Mouse (Mus musculus): ENCODE data around the gene Slc25a41. TPM values are rescaled to one million over a fixed set of nuclear protein-coding genes. Genes with fewer than 3 reads are reported as not detected.

Gene Slc25a41
- polyA plus RNA-seq (2012; rRNA removed): 0.18 TPM in 1 of 2 replicates, not detected in the other

GRCm38 (mm10) chr17:57041554-57041953 is at the start of gene Slc25a41:
Gene Slc25a41, minus strand, starts transcription at chr17:57041654.
- TF ChIP-seq POLR2A (IDR thresholded peaks at IDR 0.05; ENCODE audit: borderline replicate concordance, extremely low read depth, low read depth, low read length): no peak
- TF ChIP-seq CTCF (IDR thresholded peaks at IDR 0.05; ENCODE audit: insufficient read depth, low read length): no peak
- Histone ChIP-seq H3K4me3 (replicated peaks; ENCODE audit: extremely low read depth, low read depth, low read length) (no peak within 1 kb of the TSS), H3K4me1 (ENCODE audit: control insufficient read depth, insufficient read depth, low read length) (no peaks in the 10 kb centered on the region)
- WGBS: 76% methylated on average over 8 of the region's 8 CpGs
- DNase-seq: no peak

GRCm38 (mm10) chr17:57087049-57087832 is 45.8 kb upstream of the Slc25a41 start, which contains the start of gene Tubb4a:
Gene Tubb4a, minus strand, starts transcription at chr17:57087782.
- TF ChIP-seq CTCF (IDR thresholded peaks at IDR 0.05; ENCODE audit: insufficient read depth, low read length) (no peak), POLR2A (IDR thresholded peaks at IDR 0.05; ENCODE audit: borderline replicate concordance, extremely low read depth, low read depth, low read length) (no peak)
- no peak for DNase-seq
- Histone ChIP-seq H3K4me3 (replicated peaks; ENCODE audit: extremely low read depth, low read depth, low read length) (peak within 1 kb of the TSS; percentile 33), H3K4me1 (ENCODE audit: control insufficient read depth, insufficient read depth, low read length) (no peaks in the 10 kb centered on the region; the same call in 1 of the 2 replicates)
- WGBS: 10% methylated on average over 31 of the region's 31 CpGs

- no peak for TF ChIP-seq POLR2A (IDR thresholded peaks at IDR 0.05; ENCODE audit: borderline replicate concordance, extremely low read depth, low read depth, low read length)
- TF ChIP-seq CTCF (IDR thresholded peaks at IDR 0.05; ENCODE audit: insufficient read depth, low read length): no peak
Measured at GRCm38 (mm10) chr17:57085970-57086757, 44.7 kb upstream of the Slc25a41 start.

GRCm38 (mm10) chr17:57082481-57082880 is 41.0 kb upstream of the Slc25a41 start:
- no peak for DNase-seq
- no peaks in the 10 kb centered on the region; the same call in 1 of the 2 replicates for H3K4me1 ChIP-seq (ENCODE audit: control insufficient read depth, insufficient read depth, low read length)
- TF ChIP-seq CTCF (IDR thresholded peaks at IDR 0.05; ENCODE audit: insufficient read depth, low read length) (no peak), POLR2A (IDR thresholded peaks at IDR 0.05; ENCODE audit: borderline replicate concordance, extremely low read depth, low read depth, low read length) (no peak)
- 69% methylated on average over 5 of the region's 5 CpGs for WGBS
- no peak overlapping the region for H3K4me3 ChIP-seq (replicated peaks; ENCODE audit: extremely low read depth, low read depth, low read length)

More at GRCm38 (mm10) chr17:57085970-57086757, 44.7 kb upstream of the Slc25a41 start:
- H3K4me1 ChIP-seq (ENCODE audit: control insufficient read depth, insufficient read depth, low read length): no peaks in the 10 kb centered on the region; the same call in 1 of the 2 replicates
- no peak overlapping the region for H3K4me3 ChIP-seq (replicated peaks; ENCODE audit: extremely low read depth, low read depth, low read length)
- DNase-seq: no peak
- 78% methylated on average over 11 of the region's 11 CpGs for WGBS

GRCm38 (mm10) chr17:57081234-57081842 is 39.9 kb upstream of the Slc25a41 start:
- WGBS: 92% methylated on average over 31 of the region's 31 CpGs
- TF ChIP-seq CTCF (IDR thresholded peaks at IDR 0.05; ENCODE audit: insufficient read depth, low read length) (no peak), POLR2A (IDR thresholded peaks at IDR 0.05; ENCODE audit: borderline replicate concordance, extremely low read depth, low read depth, low read length) (no peak)
- no peaks in the 10 kb centered on the region for H3K4me1 ChIP-seq (ENCODE audit: control insufficient read depth, insufficient read depth, low read length)
- no peak overlapping the region for H3K4me3 ChIP-seq (replicated peaks; ENCODE audit: extremely low read depth, low read depth, low read length)
- no peak for DNase-seq

GRCm38 (mm10) chr17:57079919-57080318 is 38.5 kb upstream of the Slc25a41 start:
- no peaks in the 10 kb centered on the region for H3K4me1 ChIP-seq (ENCODE audit: control insufficient read depth, insufficient read depth, low read length)
- WGBS: 60% methylated on average over 3 of the region's 3 CpGs
- no peak for DNase-seq
- no peak overlapping the region for H3K4me3 ChIP-seq (replicated peaks; ENCODE audit: extremely low read depth, low read depth, low read length)
- TF ChIP-seq CTCF (IDR thresholded peaks at IDR 0.05; ENCODE audit: insufficient read depth, low read length) (no peak), POLR2A (IDR thresholded peaks at IDR 0.05; ENCODE audit: borderline replicate concordance, extremely low read depth, low read depth, low read length) (no peak)

GRCm38 (mm10) chr17:57078336-57078735 is 36.9 kb upstream of the Slc25a41 start, which contains the start of gene Dennd1c:
Gene Dennd1c, minus strand, starts transcription at chr17:57078514.
- peak within 1 kb of the TSS; percentile 50 for H3K4me3 ChIP-seq (replicated peaks; ENCODE audit: extremely low read depth, low read depth, low read length)
- H3K4me1 ChIP-seq (ENCODE audit: control insufficient read depth, insufficient read depth, low read length): no peaks in the 10 kb centered on the region
- DNase-seq: no peak
- WGBS: 25% methylated on average over 6 of the region's 6 CpGs
- TF ChIP-seq POLR2A (IDR thresholded peaks at IDR 0.05; ENCODE audit: borderline replicate concordance, extremely low read depth, low read depth, low read length) (peak; percentile 42; the same call in 1 of the 2 replicates), CTCF (IDR thresholded peaks at IDR 0.05; ENCODE audit: insufficient read depth, low read length) (no peak)

GRCm38 (mm10) chr17:57076916-57077315 is 35.5 kb upstream of the Slc25a41 start:
- Histone ChIP-seq H3K4me3 (replicated peaks; ENCODE audit: extremely low read depth, low read depth, low read length) (no peak overlapping the region), H3K4me1 (ENCODE audit: control insufficient read depth, insufficient read depth, low read length) (no peaks in the 10 kb centered on the region)
- TF ChIP-seq POLR2A (IDR thresholded peaks at IDR 0.05; ENCODE audit: borderline replicate concordance, extremely low read depth, low read depth, low read length) (no peak), CTCF (IDR thresholded peaks at IDR 0.05; ENCODE audit: insufficient read depth, low read length) (no peak)
- DNase-seq: no peak
- WGBS: 50% methylated on average over 3 of the region's 3 CpGs

GRCm38 (mm10) chr17:57070699-57071098 is 29.2 kb upstream of the Slc25a41 start:
- DNase-seq: peak; percentile 33
- Histone ChIP-seq H3K4me1 (ENCODE audit: control insufficient read depth, insufficient read depth, low read length) (no peaks in the 10 kb centered on the region), H3K4me3 (replicated peaks; ENCODE audit: extremely low read depth, low read depth, low read length) (no peak overlapping the region)
- no peak for TF ChIP-seq CTCF (IDR thresholded peaks at IDR 0.05; ENCODE audit: insufficient read depth, low read length)
- no peak for TF ChIP-seq POLR2A (IDR thresholded peaks at IDR 0.05; ENCODE audit: borderline replicate concordance, extremely low read depth, low read depth, low read length)
- WGBS: 18% methylated on average over 11 of the region's 11 CpGs

Data from lung, adult 2 months (tissue).